Mouse (Mus musculus) heart, adult 11 months (tissue): ENCODE measurements around the gene Sct.
A peak's percentile ranks its signal among the peaks of the same experiment; 100 is the strongest.
"Not testable (repeated sequence)": the region's sequence is repeated elsewhere in the genome, so short reads cannot be mapped to it uniquely, and the experiment has no call there.

Experiments used
- DNase-seq: peaks from one replicate; pipeline ENCODE4 v3.0.0; 2022

Gene Sct

GRCm38 (mm10) chr7:141288042-141288441 lies 9.1 kb upstream of the Sct start:
- DNase-seq, result no peak

- no peak for DNase-seq
Measured at GRCm38 (mm10) chr7:141282756-141283155, 3.8 kb upstream of the Sct start.

- DNase-seq, result no peak
Measured at GRCm38 (mm10) chr7:141281442-141281841, 2.5 kb upstream of the Sct start.

- DNase-seq, result peak; percentile 88
Measured at GRCm38 (mm10) chr7:141277701-141278678, 943 bp downstream of the Sct start.

- DNase-seq, result peak; percentile 88
Measured at GRCm38 (mm10) chr7:141276546-141276945, 2.4 kb downstream of the Sct start, which contains the start of gene Cdhr5. Gene Cdhr5 (minus strand): TSS chr7:141276786.

- DNase-seq, result no peak
Measured at GRCm38 (mm10) chr7:141275356-141275755, 3.6 kb downstream of the Sct start.

GRCm38 (mm10) chr7:141270631-141271030 lies 8.3 kb downstream of the Sct start:
- DNase-seq, result no peak

- DNase-seq, result peak; percentile 92
Measured at GRCm38 (mm10) chr7:141269273-141269545, 9.7 kb downstream of the Sct start.

GRCm38 (mm10) chr7:141268466-141269272 lies 10.3 kb downstream of the Sct start:
- DNase-seq, result peak; percentile 95

- DNase-seq, result peak; percentile 98
Measured at GRCm38 (mm10) chr7:141265739-141266561, 13.0 kb downstream of the Sct start, which contains the start of gene Irf7. Gene Irf7 (minus strand): TSS chr7:141266481.

- DNase-seq, result no peak
Measured at GRCm38 (mm10) chr7:141265411-141265738, 13.6 kb downstream of the Sct start.

- peak; percentile 95 for DNase-seq
Measured at GRCm38 (mm10) chr7:141264761-141265410, 14.0 kb downstream of the Sct start.

- peak; percentile 89 for DNase-seq
Measured at GRCm38 (mm10) chr7:141264041-141264700, 14.8 kb downstream of the Sct start.

GRCm38 (mm10) chr7:141263640-141264039 lies 15.3 kb downstream of the Sct start:
- DNase-seq, result peak; percentile 92

GRCm38 (mm10) chr7:141261480-141261879 lies 17.5 kb downstream of the Sct start:
- DNase-seq, result peak; percentile 87

- DNase-seq, result no peak
Measured at GRCm38 (mm10) chr7:141256159-141256558, 22.8 kb downstream of the Sct start.

GRCm38 (mm10) chr7:141250486-141250885 lies 28.4 kb downstream of the Sct start:
- DNase-seq, result not testable (repeated sequence)

- no peak for DNase-seq
Measured at GRCm38 (mm10) chr7:141231551-141231950, 47.4 kb downstream of the Sct start.

GRCm38 (mm10) chr7:141231111-141231510 lies 47.8 kb downstream of the Sct start:
- DNase-seq, result peak; percentile 76

- peak; percentile 87 for DNase-seq
Measured at GRCm38 (mm10) chr7:141230570-141230969, 48.4 kb downstream of the Sct start.

GRCm38 (mm10) chr7:141229702-141230101 lies 49.2 kb downstream of the Sct start:
- peak; percentile 61 for DNase-seq
